14 mouse cellular contexts compared by ENCODE assay signal in genomic region chr4:150629266-150629665, GRCm38 (mm10). TPM values are rescaled to one million over a fixed set of nuclear protein-coding genes. Genes with fewer than 3 reads are reported as not detected.
"Had no signal": no experiment of that assay in that cellular context is flagged by ENCODE, and none has a peak within 500 bp of the region (broad histone marks: within the 10 kb centered on the region; RNA-seq: fewer than 3 reads in every experiment).

No protein-coding gene starts in this region.

- H3K36me3 ChIP-seq: intestine, embryonic 15.5 days; limb, embryonic 10.5 days; liver, embryonic 15.5 days; lung, embryonic 15.5 days had no signal

- H3K27ac ChIP-seq: hindbrain, embryonic 14.5 days; intestine, embryonic 15.5 days; limb, embryonic 10.5 days; liver, embryonic 15.5 days; lung, embryonic 15.5 days; macrophage; stomach, postnatal 0 days had no signal

- H3K4me2 ChIP-seq: hindbrain, embryonic 14.5 days; intestine, embryonic 15.5 days; liver, embryonic 11.5 days; liver, embryonic 15.5 days; lung, embryonic 15.5 days; midbrain, embryonic 11.5 days had no signal

- DNase-seq: lung, postnatal 14 days; right cerebral cortex, postnatal 14 days; thymus, adult 2 months; thymus, postnatal 25 days had no signal

- H3K9ac ChIP-seq: hindbrain, embryonic 14.5 days; intestine, embryonic 15.5 days; liver, embryonic 15.5 days; lung, embryonic 15.5 days had no signal

- H3K27me3 ChIP-seq: intestine, embryonic 15.5 days; liver, embryonic 15.5 days; lung, embryonic 15.5 days had no signal

- H3K4me3 ChIP-seq: intestine, embryonic 15.5 days; limb, embryonic 10.5 days; liver, embryonic 15.5 days; lung, embryonic 15.5 days; megakaryocyte, embryonic 14.5 days had no signal

- ATAC-seq: intestine, embryonic 15.5 days had no signal

- H3K9me3 ChIP-seq: intestine, embryonic 15.5 days; limb, embryonic 10.5 days; liver, embryonic 15.5 days; lung, embryonic 15.5 days; megakaryocyte, embryonic 14.5 days had no signal

RNA-seq across cellular contexts. Expression of gene Slc45a1, which starts 22.7 kb away (rescaled TPM):
- polyA plus RNA-seq: liver, embryonic 15.5 days; macrophage had no signal
